Mouse (Mus musculus): ENCODE measurements around the gene Tti1.

DNA sequence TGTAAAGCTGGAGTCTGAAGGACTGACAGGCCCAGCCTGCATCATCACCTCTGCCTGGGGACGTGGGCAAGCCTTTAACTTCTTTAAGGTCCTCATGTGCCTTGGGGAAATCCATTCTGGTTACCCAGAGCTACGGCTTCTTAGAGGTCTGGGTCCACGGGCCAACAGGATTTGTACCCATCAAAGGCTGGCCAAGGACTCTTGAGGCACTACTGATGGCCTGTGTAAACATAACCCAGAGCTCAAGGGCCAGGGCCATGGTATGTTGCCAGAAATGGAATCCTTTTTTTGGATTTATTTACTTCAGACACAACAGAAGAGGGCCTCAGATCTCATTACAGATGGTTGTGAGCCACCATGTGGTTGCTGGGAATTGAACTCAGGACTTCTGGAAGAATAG is 45.5 kb downstream of the Tti1 start:
- TF ChIP-seq POLR2A (IDR thresholded peaks at IDR 0.05; ENCODE audit: borderline replicate concordance, low read depth, low read length): no peak
- no peak for TF ChIP-seq CTCF (IDR thresholded peaks at IDR 0.05; ENCODE audit: low read depth, low read length)

Data from bone marrow macrophage, adult 2 months (primary cell).